Mouse (Mus musculus): ENCODE measurements at regions not wholly inside any gene's neighbourhood (a gene's known extent, or its start where the extent isn't known, plus 50 kb on each side); places are given as distances from the start of the nearest gene placed in this dataset.

- no peak overlapping the region for H3K4me2 ChIP-seq (ENCODE audit: low read length)
- WGBS = 89% methylated on average over 2 of the region's 2 CpGs
- H3K36me3 ChIP-seq (ENCODE audit: control insufficient read depth, insufficient read depth, low read length) = no peaks in the 10 kb centered on the region
- no peak overlapping the region for H3K9ac ChIP-seq (replicated peaks; ENCODE audit: low read length)
- no peak for DNase-seq
- no peak overlapping the region for H3K27ac ChIP-seq (replicated peaks; ENCODE audit: low read depth, low read length)
- H3K27me3 ChIP-seq (ENCODE audit: control insufficient read depth, insufficient read depth, low read length) = no peaks in the 10 kb centered on the region
- ATAC-seq (ENCODE audit: low FRiP score, low TSS enrichment) = no peak
- H3K9me3 ChIP-seq (ENCODE audit: control insufficient read depth, low read length) = 0 out of 2 replicates have a peak, but pooled peaks cover 2% of the 10 kb centered on the region
- no peak overlapping the region for H3K4me3 ChIP-seq (replicated peaks; ENCODE audit: low read depth, low read length)
- no peaks in the 10 kb centered on the region for H3K4me1 ChIP-seq (ENCODE audit: control insufficient read depth, insufficient read depth, low read length)
Measured at GRCm38 (mm10) chr15:93650009-93650522, 54.4 kb upstream of the Prickle1 start.

- no peaks in the 10 kb centered on the region for H3K4me1 ChIP-seq (ENCODE audit: control insufficient read depth, insufficient read depth, low read length)
- 86% methylated on average over 4 of the region's 4 CpGs for WGBS
- H3K36me3 ChIP-seq (ENCODE audit: control insufficient read depth, insufficient read depth, low read length) = no peaks in the 10 kb centered on the region
- H3K4me2 ChIP-seq (ENCODE audit: low read length) = no peak overlapping the region
- H3K9ac ChIP-seq (replicated peaks; ENCODE audit: low read length) = no peak overlapping the region
- DNase-seq = no peak
- no peak overlapping the region for H3K4me3 ChIP-seq (replicated peaks; ENCODE audit: low read depth, low read length)
- no peak overlapping the region for H3K27ac ChIP-seq (replicated peaks; ENCODE audit: low read depth, low read length)
- ATAC-seq (ENCODE audit: low FRiP score, low TSS enrichment) = no peak
- no peaks in the 10 kb centered on the region for H3K9me3 ChIP-seq (ENCODE audit: control insufficient read depth, low read length)
- H3K27me3 ChIP-seq (ENCODE audit: control insufficient read depth, insufficient read depth, low read length) = no peaks in the 10 kb centered on the region
Measured at GRCm38 (mm10) chr15:93648646-93649045, 53.0 kb upstream of the Prickle1 start.

- no peaks in the 10 kb centered on the region for H3K36me3 ChIP-seq (ENCODE audit: control insufficient read depth, insufficient read depth, low read length)
- no peak overlapping the region for H3K4me3 ChIP-seq (replicated peaks; ENCODE audit: low read depth, low read length)
- ATAC-seq (ENCODE audit: low FRiP score, low TSS enrichment) (no peak), DNase-seq (no peak)
- H3K9me3 ChIP-seq (ENCODE audit: control insufficient read depth, low read length) = no peaks in the 10 kb centered on the region
- 90% methylated on average over 3 of the region's 3 CpGs for WGBS
- no peak overlapping the region for H3K4me2 ChIP-seq (ENCODE audit: low read length)
- H3K27me3 ChIP-seq (ENCODE audit: control insufficient read depth, insufficient read depth, low read length) = no peaks in the 10 kb centered on the region
- no peak overlapping the region for H3K9ac ChIP-seq (replicated peaks; ENCODE audit: low read length)
- no peak overlapping the region for H3K27ac ChIP-seq (replicated peaks; ENCODE audit: low read depth, low read length)
- no peaks in the 10 kb centered on the region for H3K4me1 ChIP-seq (ENCODE audit: control insufficient read depth, insufficient read depth, low read length)
Measured at GRCm38 (mm10) chr15:93646820-93647219, 51.1 kb upstream of the Prickle1 start.

GRCm38 (mm10) chr15:93645950-93646349 lies 50.3 kb upstream of the Prickle1 start:
- no peak overlapping the region for H3K4me2 ChIP-seq (ENCODE audit: low read length)
- H3K9ac ChIP-seq (replicated peaks; ENCODE audit: low read length) = no peak overlapping the region
- H3K36me3 ChIP-seq (ENCODE audit: control insufficient read depth, insufficient read depth, low read length) = no peaks in the 10 kb centered on the region
- ATAC-seq (ENCODE audit: low FRiP score, low TSS enrichment) (no peak), DNase-seq (no peak)
- H3K9me3 ChIP-seq (ENCODE audit: control insufficient read depth, low read length) = no peaks in the 10 kb centered on the region
- no peaks in the 10 kb centered on the region for H3K27me3 ChIP-seq (ENCODE audit: control insufficient read depth, insufficient read depth, low read length)
- no peaks in the 10 kb centered on the region for H3K4me1 ChIP-seq (ENCODE audit: control insufficient read depth, insufficient read depth, low read length)
- H3K27ac ChIP-seq (replicated peaks; ENCODE audit: low read depth, low read length) = no peak overlapping the region
- no peak overlapping the region for H3K4me3 ChIP-seq (replicated peaks; ENCODE audit: low read depth, low read length)
- WGBS = 88% methylated on average over 8 of the region's 8 CpGs
